Mouse (Mus musculus): ENCODE data around the gene Tcp11l1. TPM values are rescaled to one million over a fixed set of nuclear protein-coding genes. Genes with fewer than 3 reads are reported as not detected.

Tcp11l1 gene
- polyA plus RNA-seq, 1 experiment = 27.7 TPM

GRCm38 (mm10) chr2:104615985-104616711 lies 95.8 kb downstream of the Tcp11l1 start:
- WGBS = 96% methylated on average over 4 of the region's 4 CpGs
- Histone ChIP-seq H3K4me3 (replicated peaks; ENCODE audit: insufficient read depth, low read depth, low read length) (no peak overlapping the region), H3K27me3 (ENCODE audit: control insufficient read depth, insufficient read depth, low read length) (no peaks in the 10 kb centered on the region), H3K4me1 (ENCODE audit: control insufficient read depth, insufficient read depth, low read length) (no peaks in the 10 kb centered on the region), H3K27ac (ENCODE audit: insufficient read depth, low read length) (no peak overlapping the region)
- DNase-seq = no peak
- no peak for TF ChIP-seq CTCF (IDR thresholded peaks at IDR 0.05; ENCODE audit: borderline replicate concordance, insufficient read depth, low read depth, low read length)
- TF ChIP-seq POLR2A (IDR thresholded peaks at IDR 0.05; ENCODE audit: borderline replicate concordance, insufficient read depth, low read length) = no peak

- no peak for DNase-seq
- TF ChIP-seq CTCF (IDR thresholded peaks at IDR 0.05; ENCODE audit: borderline replicate concordance, insufficient read depth, low read depth, low read length) (no peak), POLR2A (IDR thresholded peaks at IDR 0.05; ENCODE audit: borderline replicate concordance, insufficient read depth, low read length) (no peak)
- H3K4me1 ChIP-seq (ENCODE audit: control insufficient read depth, insufficient read depth, low read length) = no peaks in the 10 kb centered on the region
- 98% methylated on average over 3 of the region's 3 CpGs for WGBS
- H3K27me3 ChIP-seq (ENCODE audit: control insufficient read depth, insufficient read depth, low read length) = no peaks in the 10 kb centered on the region
- H3K4me3 ChIP-seq (replicated peaks; ENCODE audit: insufficient read depth, low read depth, low read length) = no peak overlapping the region
- H3K27ac ChIP-seq (ENCODE audit: insufficient read depth, low read length) = no peak overlapping the region
Measured at GRCm38 (mm10) chr2:104614786-104615185, 97.2 kb downstream of the Tcp11l1 start.

Other genes starting within 250 kb of the Tcp11l1 start
- 39.5 and 43.1 TPM in 2 replicates for gene Hipk3, start 217.7 kb downstream of the Tcp11l1 start, polyA plus RNA-seq (2012; rRNA removed)
- 35.7 and 35.8 TPM in 2 replicates for gene Cstf3, start 121.6 kb downstream of the Tcp11l1 start, polyA plus RNA-seq (2012; rRNA removed)
- 0.08 TPM in 1 of 2 replicates, not detected in the other for gene Pin1rt1, start 4.2 kb upstream of the Tcp11l1 start, polyA plus RNA-seq (2012; rRNA removed)
- gene Depdc7, start 30.7 kb upstream of the Tcp11l1 start, polyA plus RNA-seq (2012; rRNA removed) = 2.3 and 3.6 TPM in 2 replicates
- gene Qser1, start 104.6 kb upstream of the Tcp11l1 start, polyA plus RNA-seq (2012; rRNA removed) = 7.9 and 8.3 TPM in 2 replicates
- 0.16 and 0.51 TPM in 2 replicates for gene Prrg4, start 137.7 kb upstream of the Tcp11l1 start, polyA plus RNA-seq (2012; rRNA removed)
- gene Ccdc73, start 155.6 kb upstream of the Tcp11l1 start, polyA plus RNA-seq (2012; rRNA removed) = 5.5 TPM in 2 replicates